ENCODE assay signal across 8 mouse cellular contexts in genomic region chr15:85977086-85977485, GRCm38 (mm10). TPM values are rescaled to one million over a fixed set of nuclear protein-coding genes. Genes with fewer than 3 reads are reported as not detected.
DNase-seq lines count a peak whose midpoint lies in the region; ATAC-seq lines count a peak whose summit lies in the region.

No protein-coding gene starts in this region.

- DNase-seq in heart, postnatal 4 days = peak; percentile 42
- no peak for DNase-seq in heart, postnatal 36 days
- peak; percentile 15 to 17 for DNase-seq in B cell, adult 2 months
- peak; percentile 58 to 70 for DNase-seq in kidney, postnatal 4 days
- no peak for DNase-seq in embryo, embryonic 11 days
- DNase-seq in right cerebral cortex, adult 2 months (ENCODE audit: low spot score in 2 of 2) = no peak
- DNase-seq in urinary bladder, postnatal 10 days (ENCODE audit: low spot score) = no peak

- intact Hi-C loops in heart, postnatal 36 days (cut with DNase I) = no loop called here

- peak; percentile 74 for ATAC-seq in activated CD4-positive, CD25-positive, alpha-beta regulatory T cell, adult 4 months

RNA-seq across cellular contexts. Expression of gene Celsr1, which starts 56.5 kb away (rescaled TPM):
- 10 to 100 TPM; 20.0 to 21.3 TPM for total RNA-seq in heart, postnatal 4 days (2021)
- total RNA-seq in heart, postnatal 36 days (2021) = 1 to 10 TPM; 6.4 to 7.2 TPM
- polyA plus RNA-seq in activated CD4-positive, CD25-positive, alpha-beta regulatory T cell, adult 4 months (2017; shearing (Covaris generic)) = 1 to 10 TPM; 3.9 to 4.9 TPM

Comparison
In these comparisons a context has a peak if more than half of its experiments do, and no peak if none do; other contexts are left out.
1. DNase-seq: peak in heart, postnatal 4 days (single experiment), B cell, adult 2 months (2 of 2) and kidney, postnatal 4 days (2 of 2); none in heart, postnatal 36 days (0 of 2), embryo, embryonic 11 days (single experiment), right cerebral cortex, adult 2 months (0 of 2) and urinary bladder, postnatal 10 days (single experiment).